Mouse (Mus musculus) neural tube, embryonic 11.5 days (tissue): ENCODE data around the gene Adora3. TPM values are rescaled to one million over a fixed set of nuclear protein-coding genes. Genes with fewer than 3 reads are reported as not detected.

Experiments
- ATAC-seq: fragments of 200-750 bp; cut with Nextera tagmentation; 2 replicates; pipeline ENCODE4 v1.8.0; 2017; ENCODE audit warnings: moderate number of reproducible peaks, mild to moderate bottlenecking, moderate TSS enrichment, moderate library complexity; ENCODE audit not compliant: insufficient read depth, low FRiP score, low TSS enrichment
- DNase-seq: peaks from one replicate; pipeline ENCODE4 v3.0.0-alpha.2; 2015; ENCODE audit warnings: low spot score
- H3K27ac ChIP-seq: fragments of 300-500 bp; sonication (generic); 2 replicates; pipeline ENCODE4 v1.5.1; 2014; ENCODE audit warnings: low read depth, mild to moderate bottlenecking, low read length
- H3K27me3 ChIP-seq: fragments of 300-500 bp; sonication (generic); 2 replicates; pipeline ENCODE4 v1.6.1; 2014; ENCODE audit warnings: mild to moderate bottlenecking, low read length, mixed read lengths; ENCODE audit not compliant: control insufficient read depth, insufficient read depth
- H3K36me3 ChIP-seq: fragments of 300-500 bp; sonication (generic); 2 replicates; pipeline ENCODE4 v1.6.1; 2014; ENCODE audit warnings: mild to moderate bottlenecking, low read length, moderate library complexity, mixed read lengths; ENCODE audit not compliant: control insufficient read depth, insufficient read depth
- H3K4me1 ChIP-seq: fragments of 300-500 bp; sonication (generic); 2 replicates; pipeline ENCODE4 v1.6.1; 2014; ENCODE audit warnings: low read length, mixed read lengths; ENCODE audit not compliant: control insufficient read depth, insufficient read depth
- H3K4me2 ChIP-seq: fragments of 300-500 bp; sonication (generic); 2 replicates; pipeline ENCODE4 v1.6.1; 2014; ENCODE audit warnings: low read depth, mild to moderate bottlenecking, moderate library complexity
- H3K4me3 ChIP-seq: fragments of 300-500 bp; sonication (generic); 2 replicates; pipeline ENCODE4 v1.5.1; 2014; ENCODE audit warnings: low read depth, low read length
- H3K9ac ChIP-seq: fragments of 300-500 bp; sonication (generic); 2 replicates; pipeline ENCODE4 v1.6.1; 2014; ENCODE audit warnings: mild to moderate bottlenecking, low read length
- H3K9me3 ChIP-seq: fragments of 300-500 bp; sonication (generic); 2 replicates; pipeline ENCODE4 v1.6.1; 2016; ENCODE audit warnings: low read length; ENCODE audit not compliant: control insufficient read depth
- WGBS: fragments of 180-500 bp; shearing (Covaris S2); extraction: QIAGEN DNeasy Blood & Tissue Kit; methylation state at CpG from one replicate; pipeline ENCODE4 v1.1.7; 2014; 5-methylcytosine and 5-hydroxymethylcytosine counted together
- polyA plus RNA-seq: library from polyadenylated mRNA; unstranded; fragments of >200 nt; fragmentation: Nextera tagmentation; extraction: Ambion mirVana; gene quantifications from 2 replicates; pipeline ENCODE4 v1.2.1, GENCODE M21; 2014

Adora3 gene
- polyA plus RNA-seq, 1 experiment from 2014 or later, result 0.19 TPM

GRCm38 (mm10) chr3:105868135-105868534, 2.5 kb upstream of the Adora3 start:
- DNase-seq, result no peak
- H3K9me3 ChIP-seq, result no peaks in the 10 kb centered on the region
- WGBS, result 84% methylated on average over 2 of the region's 2 CpGs
- ATAC-seq, result no peak
- no peaks in the 10 kb centered on the region for H3K4me1 ChIP-seq
- no peaks in the 10 kb centered on the region for H3K36me3 ChIP-seq
- no peak overlapping the region for H3K9ac ChIP-seq
- no peak overlapping the region for H3K27ac ChIP-seq
- no peak overlapping the region for H3K4me3 ChIP-seq
- H3K27me3 ChIP-seq, result no peaks in the 10 kb centered on the region
- no peak overlapping the region for H3K4me2 ChIP-seq

GRCm38 (mm10) chr3:105872034-105872433, 1.4 kb downstream of the Adora3 start:
- no peak for DNase-seq
- no peaks in the 10 kb centered on the region for H3K9me3 ChIP-seq
- H3K4me1 ChIP-seq, result no peaks in the 10 kb centered on the region
- no peak for ATAC-seq
- H3K27me3 ChIP-seq, result no peaks in the 10 kb centered on the region
- H3K4me3 ChIP-seq, result no peak overlapping the region
- H3K27ac ChIP-seq, result no peak overlapping the region
- 67% methylated on average over 6 of the region's 6 CpGs for WGBS
- no peak overlapping the region for H3K4me2 ChIP-seq
- no peak overlapping the region for H3K9ac ChIP-seq
- H3K36me3 ChIP-seq, result no peaks in the 10 kb centered on the region

- Histone ChIP-seq H3K27me3 (no peaks in the 10 kb centered on the region), H3K36me3 (no peaks in the 10 kb centered on the region), H3K4me2 (no peak overlapping the region), H3K4me3 (no peak overlapping the region), H3K27ac (no peak overlapping the region), H3K9ac (no peak overlapping the region), H3K4me1 (no peaks in the 10 kb centered on the region), H3K9me3 (no peaks in the 10 kb centered on the region)
- WGBS, result 59% methylated on average over 3 of the region's 3 CpGs
- no peak for DNase-seq
- ATAC-seq, result no peak
Observed at GRCm38 (mm10) chr3:105872579-105872978, 1.9 kb downstream of the Adora3 start.

- no peak overlapping the region for H3K27ac ChIP-seq
- no peak overlapping the region for H3K4me3 ChIP-seq
- H3K4me2 ChIP-seq, result no peak overlapping the region
- ATAC-seq (no peak), DNase-seq (no peak)
- no peak overlapping the region for H3K9ac ChIP-seq
- H3K9me3 ChIP-seq, result no peaks in the 10 kb centered on the region
- WGBS, result 85% methylated on average over 6 of the region's 6 CpGs
- H3K27me3 ChIP-seq, result no peaks in the 10 kb centered on the region
- no peaks in the 10 kb centered on the region for H3K36me3 ChIP-seq
- H3K4me1 ChIP-seq, result no peaks in the 10 kb centered on the region
Observed at GRCm38 (mm10) chr3:105873451-105874445, 3.1 kb downstream of the Adora3 start.

- WGBS, result 80% methylated on average over 5 of the region's 5 CpGs
- no peaks in the 10 kb centered on the region for H3K4me1 ChIP-seq
- no peaks in the 10 kb centered on the region for H3K36me3 ChIP-seq
- DNase-seq (no peak), ATAC-seq (no peak)
- H3K9ac ChIP-seq, result no peak overlapping the region
- no peak overlapping the region for H3K27ac ChIP-seq
- H3K4me3 ChIP-seq, result no peak overlapping the region
- H3K9me3 ChIP-seq, result no peaks in the 10 kb centered on the region
- H3K4me2 ChIP-seq, result no peak overlapping the region
- no peaks in the 10 kb centered on the region for H3K27me3 ChIP-seq
Observed at GRCm38 (mm10) chr3:105876022-105876421, 5.4 kb downstream of the Adora3 start.

- WGBS, result 90% methylated on average over 6 of the region's 6 CpGs
- ATAC-seq, result no peak
- Histone ChIP-seq H3K9ac (no peak overlapping the region), H3K4me3 (no peak overlapping the region), H3K27ac (no peak overlapping the region), H3K4me1 (no peaks in the 10 kb centered on the region), H3K27me3 (no peaks in the 10 kb centered on the region), H3K9me3 (no peaks in the 10 kb centered on the region), H3K36me3 (no peaks in the 10 kb centered on the region), H3K4me2 (no peak overlapping the region)
- DNase-seq, result no peak
Observed at GRCm38 (mm10) chr3:105877252-105877803, 6.7 kb downstream of the Adora3 start.

GRCm38 (mm10) chr3:105877919-105878318, 7.3 kb downstream of the Adora3 start:
- Histone ChIP-seq H3K9ac (no peak overlapping the region), H3K4me2 (no peak overlapping the region), H3K27ac (no peak overlapping the region), H3K27me3 (no peaks in the 10 kb centered on the region), H3K4me1 (no peaks in the 10 kb centered on the region), H3K4me3 (no peak overlapping the region), H3K9me3 (no peaks in the 10 kb centered on the region), H3K36me3 (no peaks in the 10 kb centered on the region)
- no peak for DNase-seq
- 87% methylated on average over 2 of the region's 2 CpGs for WGBS
- ATAC-seq, result no peak

- no peaks in the 10 kb centered on the region for H3K27me3 ChIP-seq
Observed at GRCm38 (mm10) chr3:105878751-105879150, 8.1 kb downstream of the Adora3 start.

GRCm38 (mm10) chr3:105880419-105880818, 9.8 kb downstream of the Adora3 start:
- Histone ChIP-seq H3K4me3 (no peak overlapping the region), H3K27me3 (no peaks in the 10 kb centered on the region), H3K4me1 (no peaks in the 10 kb centered on the region), H3K9ac (no peak overlapping the region), H3K36me3 (no peaks in the 10 kb centered on the region), H3K4me2 (no peak overlapping the region), H3K27ac (no peak overlapping the region), H3K9me3 (no peaks in the 10 kb centered on the region)
- ATAC-seq (no peak), DNase-seq (no peak)
- 77% methylated on average over 3 of the region's 3 CpGs for WGBS

More at GRCm38 (mm10) chr3:105878751-105879150, 8.1 kb downstream of the Adora3 start:
- DNase-seq (no peak), ATAC-seq (no peak)
- Histone ChIP-seq H3K27ac (no peak overlapping the region), H3K4me2 (no peak overlapping the region), H3K4me3 (no peak overlapping the region), H3K4me1 (no peaks in the 10 kb centered on the region), H3K9me3 (no peaks in the 10 kb centered on the region), H3K9ac (no peak overlapping the region), H3K36me3 (no peaks in the 10 kb centered on the region)
- WGBS, result 79% methylated on average over 8 of the region's 8 CpGs
